Mouse (Mus musculus): ENCODE data around the gene Vps33a. TPM values are rescaled to one million over a fixed set of nuclear protein-coding genes. Genes with fewer than 3 reads are reported as not detected.

Gene Vps33a
- polyA plus RNA-seq, 1 experiment from 2014 or later, result 28.9 TPM

DNA sequence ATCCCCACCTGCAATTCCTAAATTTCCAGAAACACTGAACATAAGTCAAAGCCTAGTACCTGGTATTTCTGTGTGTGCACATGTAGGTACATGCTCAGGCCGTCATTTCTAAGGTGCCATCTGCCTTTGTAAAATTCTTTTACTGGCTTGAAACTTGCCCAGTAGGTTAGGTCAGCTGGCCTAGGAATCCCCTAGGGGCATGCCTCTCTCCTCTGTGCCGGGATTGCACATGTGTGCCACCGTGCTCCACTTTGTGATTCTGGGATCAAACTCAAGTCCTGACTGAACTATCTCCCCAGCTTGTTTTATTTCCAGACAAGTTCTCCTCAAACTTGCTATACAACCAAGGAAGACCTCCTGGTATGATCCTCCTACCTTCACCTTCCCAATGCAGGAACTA, 3.9 kb upstream of the Vps33a start:
- Histone ChIP-seq H3K4me2 (no peak overlapping the region), H3K9ac (no peak overlapping the region), H3K27me3 (no peaks in the 10 kb centered on the region), H3K36me3 (peaks cover 40% of the 10 kb centered on the region), H3K9me3 (replicated peaks) (no peaks in the 10 kb centered on the region), H3K4me1 (peaks cover 7% of the 10 kb centered on the region), H3K4me3 (replicated peaks) (no peak overlapping the region), H3K27ac (no peak overlapping the region)
- WGBS, result 85% methylated on average over 3 of the region's 3 CpGs
- ATAC-seq (replicated peaks; ENCODE audit: low FRiP score), result no peak

DNA sequence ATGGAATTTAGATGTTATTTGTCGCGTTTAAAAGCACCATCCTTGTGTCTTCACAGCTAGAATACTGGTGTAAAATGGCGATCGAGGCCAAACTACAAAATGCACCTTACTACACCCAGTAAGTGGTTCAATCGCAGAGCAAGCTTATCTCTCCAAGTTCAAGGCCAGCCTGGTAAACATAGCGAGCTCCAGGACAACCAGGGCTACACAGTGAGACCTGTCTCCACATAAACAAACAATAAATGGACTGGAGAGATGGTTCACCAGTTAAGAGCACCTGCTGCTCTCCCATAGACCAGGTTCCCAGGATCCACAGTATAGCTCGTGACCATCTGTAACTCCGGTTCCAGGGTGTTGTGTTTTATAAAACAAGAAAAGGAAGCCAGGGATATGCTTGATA, 524 bp upstream of the Vps33a start:
- Histone ChIP-seq H3K4me2 (peak overlapping the region; percentile 88), H3K9me3 (replicated peaks) (no peaks in the 10 kb centered on the region), H3K4me3 (replicated peaks) (peak overlapping the region; percentile 82), H3K9ac (no peak overlapping the region), H3K4me1 (peaks cover 11% of the 10 kb centered on the region), H3K27me3 (no peaks in the 10 kb centered on the region), H3K36me3 (peaks cover 22% of the 10 kb centered on the region), H3K27ac (no peak overlapping the region)
- WGBS, result 67% methylated on average over 8 of the region's 8 CpGs
- ATAC-seq (replicated peaks; ENCODE audit: low FRiP score), result 0 out of 2 replicates have a peak, but pooled peaks have one; percentile 19

DNA sequence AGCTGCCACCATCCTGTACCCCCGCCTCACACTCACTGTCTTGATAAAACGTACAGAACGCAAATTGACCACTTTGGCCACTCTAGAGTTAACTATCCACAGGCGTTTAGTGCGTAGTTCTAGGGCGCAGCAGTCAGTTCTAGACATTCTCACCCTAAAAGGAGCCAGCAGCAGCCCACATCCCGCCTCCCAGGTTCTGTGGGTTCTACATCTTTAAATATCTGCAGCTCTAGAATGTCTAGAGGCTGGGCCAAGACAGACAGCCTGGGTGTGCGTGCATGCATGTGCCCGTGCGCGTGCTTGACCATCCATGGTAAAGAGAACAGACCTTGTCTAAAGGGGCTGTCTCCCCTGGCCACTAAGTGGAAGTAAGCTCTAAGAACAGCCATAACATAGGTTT, 11.7 kb downstream of the Vps33a start:
- 92% methylated on average over 11 of the region's 11 CpGs for WGBS
- peaks cover 94% of the 10 kb centered on the region for H3K36me3 ChIP-seq
- ATAC-seq (replicated peaks; ENCODE audit: low FRiP score), result no peak

DNA sequence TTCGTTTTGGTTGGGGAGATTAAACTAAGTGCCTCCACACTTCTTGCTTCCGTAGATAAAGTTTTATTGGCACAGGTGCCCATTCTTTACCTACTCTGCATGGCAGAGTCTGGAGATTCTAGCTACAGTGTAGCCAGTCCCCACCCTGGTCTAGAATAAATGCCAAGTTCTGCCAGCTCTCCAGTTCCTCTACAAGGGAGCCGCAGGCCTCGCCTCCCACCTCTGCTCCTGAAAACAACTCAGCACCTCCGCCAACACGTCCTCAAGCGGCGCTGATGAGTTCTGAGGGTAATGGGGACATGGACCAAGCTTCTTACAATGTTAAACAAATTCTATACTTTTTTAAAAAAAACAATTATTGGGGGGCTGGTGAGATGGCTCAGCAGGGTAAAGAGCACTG, 13.2 kb downstream of the Vps33a start:
- Histone ChIP-seq H3K36me3 (peaks cover 91% of the 10 kb centered on the region), H3K9me3 (replicated peaks) (no peaks in the 10 kb centered on the region), H3K4me1 (no peaks in the 10 kb centered on the region), H3K4me2 (no peak overlapping the region), H3K4me3 (replicated peaks) (no peak overlapping the region), H3K27me3 (no peaks in the 10 kb centered on the region), H3K9ac (no peak overlapping the region), H3K27ac (no peak overlapping the region)
- ATAC-seq (replicated peaks; ENCODE audit: low FRiP score), result no peak
- WGBS, result 91% methylated on average over 8 of the region's 8 CpGs

More for the DNA sequence above, 11.7 kb downstream of the Vps33a start:
- Histone ChIP-seq H3K9me3 (replicated peaks) (no peaks in the 10 kb centered on the region), H3K27me3 (no peaks in the 10 kb centered on the region), H3K4me1 (no peaks in the 10 kb centered on the region), H3K9ac (no peak overlapping the region), H3K4me3 (replicated peaks) (no peak overlapping the region), H3K4me2 (no peak overlapping the region), H3K27ac (no peak overlapping the region)

DNA sequence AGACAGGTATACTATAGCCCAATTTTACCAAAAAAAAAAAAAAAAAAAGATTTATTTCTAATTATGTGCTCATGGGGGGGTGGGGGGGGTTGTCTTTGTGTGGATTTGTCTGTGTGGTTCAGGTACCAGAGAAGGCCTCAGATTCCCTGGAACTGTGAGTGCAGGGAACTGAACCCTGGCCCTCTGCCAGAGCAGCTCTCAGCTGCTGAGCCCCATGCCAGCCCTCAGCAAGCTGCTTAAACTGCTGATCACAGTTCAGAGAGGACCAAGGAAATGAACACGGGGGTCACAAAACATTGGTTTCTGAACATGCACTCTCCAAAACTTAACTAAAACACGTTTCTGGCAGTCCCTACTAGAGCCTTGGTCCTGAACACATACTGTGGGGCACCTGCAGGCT, 16.4 kb downstream of the Vps33a start:
- no peak overlapping the region for H3K4me2 ChIP-seq
- no peaks in the 10 kb centered on the region for H3K27me3 ChIP-seq
- H3K4me1 ChIP-seq, result no peaks in the 10 kb centered on the region
- no peak overlapping the region for H3K9ac ChIP-seq
- WGBS, result 72% methylated on average over 2 of the region's 2 CpGs
- no peak overlapping the region for H3K27ac ChIP-seq
- no peaks in the 10 kb centered on the region for H3K9me3 ChIP-seq (replicated peaks)
- ATAC-seq (replicated peaks; ENCODE audit: low FRiP score), result no peak
- no peak overlapping the region for H3K4me3 ChIP-seq (replicated peaks)
- H3K36me3 ChIP-seq, result peaks cover 62% of the 10 kb centered on the region

DNA sequence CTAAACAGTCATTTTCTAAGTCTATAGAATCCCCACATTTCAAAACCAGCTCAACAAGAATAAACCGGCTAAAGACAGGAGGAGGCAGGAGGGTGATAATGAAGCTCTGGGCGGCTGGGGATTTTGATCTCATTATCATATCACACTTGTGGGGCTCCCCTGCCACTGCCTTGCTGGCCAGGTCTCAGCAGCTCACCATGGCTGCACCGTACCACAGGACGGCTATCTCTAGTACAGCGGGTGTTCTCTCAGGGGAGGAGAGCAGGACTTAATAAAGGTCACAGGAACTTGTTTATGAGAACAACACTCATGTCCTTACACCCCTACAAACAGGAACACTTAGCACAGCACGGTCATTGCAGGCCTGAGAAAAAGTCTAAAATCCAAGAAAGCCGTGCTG, 17.1 kb downstream of the Vps33a start:
- WGBS, result 92% methylated on average over 7 of the region's 7 CpGs
- no peaks in the 10 kb centered on the region for H3K9me3 ChIP-seq (replicated peaks)
- H3K27me3 ChIP-seq, result no peaks in the 10 kb centered on the region
- no peak overlapping the region for H3K27ac ChIP-seq
- H3K4me3 ChIP-seq (replicated peaks), result no peak overlapping the region
- no peak overlapping the region for H3K4me2 ChIP-seq
- H3K4me1 ChIP-seq, result no peaks in the 10 kb centered on the region
- no peak for ATAC-seq (replicated peaks; ENCODE audit: low FRiP score)
- H3K36me3 ChIP-seq, result peaks cover 54% of the 10 kb centered on the region
- H3K9ac ChIP-seq, result no peak overlapping the region

DNA sequence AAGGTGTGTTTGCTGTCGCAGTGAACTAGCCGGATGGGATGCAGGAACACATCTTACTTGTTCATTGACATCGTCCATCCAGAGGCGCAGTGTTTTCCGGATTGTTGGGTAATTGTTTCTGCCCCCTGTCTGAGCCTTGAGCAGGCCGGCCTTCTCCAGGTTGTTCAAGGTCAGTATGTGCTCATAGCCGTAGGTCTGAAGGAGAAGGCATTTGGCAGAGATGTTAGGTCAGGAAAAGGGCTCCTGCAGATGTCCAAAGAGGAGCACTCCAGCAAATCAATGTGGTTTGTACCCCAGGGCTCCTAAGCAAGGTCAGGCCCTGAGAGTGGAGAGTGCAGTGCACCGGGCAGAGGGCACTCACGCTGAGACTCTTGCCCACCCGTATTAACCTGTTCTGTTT, 39.0 kb downstream of the Vps33a start:
- no peak for ATAC-seq (replicated peaks; ENCODE audit: low FRiP score)
- 94% methylated on average over 10 of the region's 10 CpGs for WGBS

DNA sequence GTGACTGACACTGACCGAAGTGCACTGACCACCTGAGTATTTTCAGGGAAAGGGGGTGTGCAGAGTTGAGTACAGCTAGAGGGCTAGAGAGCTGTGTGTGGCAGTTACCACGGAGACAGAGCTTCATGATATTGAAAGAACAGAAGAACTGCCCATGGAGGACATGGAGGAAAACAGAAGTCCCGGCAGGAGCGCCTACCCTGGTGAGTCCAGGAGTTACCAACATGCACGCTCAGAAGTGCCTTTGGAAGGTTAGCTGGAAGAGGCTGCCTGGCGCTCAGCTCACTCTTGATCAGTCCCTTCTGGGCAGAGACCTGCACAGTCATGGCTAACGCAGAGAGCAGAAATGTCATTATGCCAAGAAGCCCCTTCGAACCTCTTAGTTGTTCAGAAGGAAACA, 42.8 kb downstream of the Vps33a start:
- no peak overlapping the region for H3K4me2 ChIP-seq
- H3K4me1 ChIP-seq, result no peaks in the 10 kb centered on the region
- H3K27ac ChIP-seq, result no peak overlapping the region
- peaks cover 71% of the 10 kb centered on the region for H3K36me3 ChIP-seq
- WGBS, result 92% methylated on average over 8 of the region's 8 CpGs
- ATAC-seq (replicated peaks; ENCODE audit: low FRiP score), result no peak
- no peaks in the 10 kb centered on the region for H3K27me3 ChIP-seq
- H3K4me3 ChIP-seq (replicated peaks), result no peak overlapping the region
- H3K9me3 ChIP-seq (replicated peaks), result no peaks in the 10 kb centered on the region
- H3K9ac ChIP-seq, result no peak overlapping the region

More for the DNA sequence above, 39.0 kb downstream of the Vps33a start:
- no peak overlapping the region for H3K4me2 ChIP-seq
- no peaks in the 10 kb centered on the region for H3K27me3 ChIP-seq
- H3K9ac ChIP-seq, result no peak overlapping the region
- H3K4me1 ChIP-seq, result no peaks in the 10 kb centered on the region
- H3K27ac ChIP-seq, result no peak overlapping the region
- no peaks in the 10 kb centered on the region for H3K9me3 ChIP-seq (replicated peaks)
- peaks cover 86% of the 10 kb centered on the region for H3K36me3 ChIP-seq
- no peak overlapping the region for H3K4me3 ChIP-seq (replicated peaks)

DNA sequence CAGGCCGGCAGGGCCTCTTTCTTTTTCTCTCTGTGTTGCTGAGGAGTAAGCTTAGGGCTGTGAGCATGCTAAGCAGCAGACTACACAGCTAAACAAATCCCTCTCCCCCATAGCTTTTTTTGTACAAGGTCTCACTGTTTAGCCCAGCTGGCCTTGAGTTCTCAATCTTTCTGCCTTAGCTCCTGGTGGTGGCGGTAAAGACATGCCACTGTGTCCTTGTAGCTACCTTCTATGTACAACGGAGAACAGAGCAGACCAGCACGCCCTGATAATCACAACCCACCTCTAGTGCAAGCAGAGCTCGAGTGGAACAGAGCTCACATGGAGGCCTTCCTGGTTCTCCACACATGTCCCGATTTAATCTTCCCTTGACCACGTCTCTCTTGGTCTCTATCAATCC, 44.2 kb downstream of the Vps33a start:
- no peak for ATAC-seq (replicated peaks; ENCODE audit: low FRiP score)
- Histone ChIP-seq H3K27ac (no peak overlapping the region), H3K4me1 (peaks cover 5% of the 10 kb centered on the region), H3K27me3 (no peaks in the 10 kb centered on the region), H3K9me3 (replicated peaks) (no peaks in the 10 kb centered on the region), H3K36me3 (peaks cover 58% of the 10 kb centered on the region), H3K9ac (no peak overlapping the region), H3K4me2 (no peak overlapping the region), H3K4me3 (replicated peaks) (no peak overlapping the region)
- WGBS, result 81% methylated on average over 7 of the region's 7 CpGs

DNA sequence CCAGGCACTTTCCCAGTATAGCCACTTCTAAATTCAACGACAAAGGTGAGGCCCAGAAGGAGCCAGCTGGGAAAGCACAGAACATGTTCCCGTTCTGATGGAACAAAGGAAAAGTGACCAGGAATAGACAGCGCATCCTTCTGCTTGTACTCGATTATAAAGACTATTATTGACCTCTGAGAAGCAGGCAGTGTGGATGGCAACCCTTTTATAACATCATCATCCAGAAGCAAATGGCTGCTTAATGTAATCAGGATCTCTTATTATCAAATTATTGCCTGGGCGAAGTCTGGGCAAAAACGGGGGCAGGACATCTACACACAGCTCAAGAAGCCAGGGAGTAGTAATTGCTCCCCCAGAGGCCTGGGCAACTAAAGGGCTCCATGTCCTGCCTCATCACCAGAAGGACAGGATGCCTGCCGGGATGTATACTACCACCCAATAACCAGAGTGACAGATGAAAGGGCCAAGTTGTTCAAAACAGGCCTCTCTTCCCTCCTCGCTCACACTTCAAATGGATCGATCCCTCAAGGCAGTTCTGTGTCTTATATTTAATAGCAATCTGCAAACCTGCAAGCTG, 46.8 kb downstream of the Vps33a start:
- H3K27ac ChIP-seq, result no peak overlapping the region
- peaks cover 23% of the 10 kb centered on the region for H3K4me1 ChIP-seq
- no peak overlapping the region for H3K9ac ChIP-seq
- H3K4me2 ChIP-seq, result no peak overlapping the region
- H3K36me3 ChIP-seq, result peaks cover 32% of the 10 kb centered on the region
- H3K4me3 ChIP-seq (replicated peaks), result no peak overlapping the region
- ATAC-seq (replicated peaks; ENCODE audit: low FRiP score), result no peak
- H3K27me3 ChIP-seq, result no peaks in the 10 kb centered on the region
- WGBS, result 91% methylated on average over 9 of the region's 9 CpGs
- H3K9me3 ChIP-seq (replicated peaks), result no peaks in the 10 kb centered on the region

DNA sequence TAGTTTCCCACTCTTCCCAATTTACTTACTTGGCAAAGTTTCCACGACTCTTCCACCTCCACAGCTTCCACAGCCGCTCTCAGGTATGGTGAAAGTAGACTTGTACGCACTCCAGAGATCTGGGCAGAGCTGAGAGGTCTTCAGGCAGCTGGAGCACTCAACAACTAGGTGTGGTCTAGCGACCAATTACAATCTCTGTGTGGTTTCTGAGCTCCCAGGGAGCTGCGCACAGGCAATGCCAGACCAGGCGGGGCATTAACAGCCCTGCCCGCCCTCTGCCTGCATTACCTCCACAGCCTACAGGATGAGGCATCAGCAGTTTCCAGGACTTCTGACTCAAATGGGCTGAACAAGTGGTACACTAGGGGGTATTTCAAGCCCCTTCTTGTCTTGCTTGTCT, 47.6 kb downstream of the Vps33a start, which contains the start of gene Gm49027:
TSS of gene Gm49027 (minus strand) at position 208 of the 400 bp plus-strand sequence.
- Histone ChIP-seq H3K9ac (no peak within 1 kb of the TSS), H3K27ac (no peak within 1 kb of the TSS), H3K4me2 (peak within 1 kb of the TSS; percentile 93), H3K4me1 (peaks cover 23% of the 10 kb centered on the region), H3K9me3 (replicated peaks) (no peaks in the 10 kb centered on the region), H3K4me3 (replicated peaks) (peak within 1 kb of the TSS; percentile 82), H3K36me3 (peaks cover 25% of the 10 kb centered on the region), H3K27me3 (no peaks in the 10 kb centered on the region)
- ATAC-seq (replicated peaks; ENCODE audit: low FRiP score), result no peak
- WGBS, result 80% methylated on average over 7 of the region's 7 CpGs

DNA sequence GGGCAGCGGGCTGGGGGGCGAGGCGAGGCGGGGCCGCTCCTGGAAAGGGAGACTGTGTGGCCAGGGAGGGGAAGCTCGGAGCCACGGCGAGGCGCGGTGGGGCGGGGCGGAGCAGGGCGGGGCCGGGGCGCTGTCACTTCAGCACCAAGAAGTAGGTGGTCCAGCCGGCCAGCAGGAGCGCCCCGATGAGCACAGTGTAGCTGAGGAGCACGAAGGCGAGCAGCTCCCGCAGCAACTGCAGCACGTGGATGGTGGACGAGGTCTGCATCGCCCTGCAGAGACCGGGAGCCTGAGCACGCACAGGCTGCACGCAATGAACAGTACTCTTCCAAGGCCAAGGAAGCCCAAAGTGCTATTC, 48.5 kb downstream of the Vps33a start:
- Histone ChIP-seq H3K9me3 (replicated peaks) (no peaks in the 10 kb centered on the region), H3K4me1 (peaks cover 23% of the 10 kb centered on the region), H3K4me3 (replicated peaks) (peak overlapping the region; percentile 82), H3K9ac (no peak overlapping the region), H3K36me3 (peaks cover 20% of the 10 kb centered on the region), H3K27ac (no peak overlapping the region), H3K4me2 (peak overlapping the region; percentile 93), H3K27me3 (no peaks in the 10 kb centered on the region)
- ATAC-seq (replicated peaks; ENCODE audit: low FRiP score), result peak; percentile 97
- WGBS, result 1% methylated on average over 25 of the region's 27 CpGs
